Mouse (Mus musculus) MEL (cell line): ENCODE measurements around the gene Rpusd4. TPM values are rescaled to one million over a fixed set of nuclear protein-coding genes. Genes with fewer than 3 reads are reported as not detected.
A peak's percentile ranks its signal among the peaks of the same experiment; 100 is the strongest.

Experiments used
- DNase-seq: peaks from one replicate; pipeline ENCODE4 v3.0.0; 2011; ENCODE audit warnings: low read depth, low spot score
- H3K27ac ChIP-seq: 2 replicates; pipeline ENCODE4 v1.5.1; 2012; ENCODE audit warnings: low read depth, mild to moderate bottlenecking, control low read depth, low read length, moderate library complexity; ENCODE audit not compliant: control insufficient read depth
- H3K27me3 ChIP-seq, 2 experiments: fragments of 150-350 bp in 1 of 2; sonication (generic) in 1 of 2; 2 replicates each; pipeline ENCODE4 v1.6.1; 2012; ENCODE audit warnings: low read length in 2 of 2, mild to moderate bottlenecking in 2 of 2, improper control_type of control experiment in 1 of 2, moderate library complexity in 1 of 2; ENCODE audit not compliant: insufficient read depth in 2 of 2, control insufficient read depth in 1 of 2
- H3K36me3 ChIP-seq, 2 experiments: 2 replicates each; pipeline ENCODE4 v1.6.1; 2012 to 2014; ENCODE audit warnings: low read length in 2 of 2, improper control_type of control experiment in 1 of 2, inconsistent platforms in 1 of 2, mild to moderate bottlenecking in 1 of 2; ENCODE audit not compliant: insufficient read depth in 2 of 2, control insufficient read depth in 1 of 2
- H3K4me1 ChIP-seq, 2 experiments: fragments of 150-350 bp in 1 of 2; sonication (generic) in 1 of 2; 2 replicates each; pipeline ENCODE4 v1.6.1; 2012; ENCODE audit warnings: low read length in 2 of 2, improper control_type of control experiment in 1 of 2, mild to moderate bottlenecking in 1 of 2; ENCODE audit not compliant: insufficient read depth in 2 of 2, control insufficient read depth in 1 of 2
- H3K4me3 ChIP-seq, 2 experiments: fragments of 150-350 bp in 1 of 2; sonication (generic) in 1 of 2; 2 replicates each; pipeline ENCODE4 v1.5.1; 2012; ENCODE audit warnings: low read depth in 2 of 2, low read length in 2 of 2, mild to moderate bottlenecking in 2 of 2, moderate library complexity in 2 of 2, control low read depth in 1 of 2, improper control_type of control experiment in 1 of 2; ENCODE audit not compliant: control insufficient read depth in 1 of 2, insufficient read depth in 1 of 2
- H3K79me2 ChIP-seq: 2 replicates; pipeline ENCODE4 v1.6.1; 2012; ENCODE audit warnings: mild to moderate bottlenecking, low read length, moderate library complexity; ENCODE audit not compliant: control insufficient read depth, poor library complexity, insufficient read depth
- H3K9ac ChIP-seq: 2 replicates; pipeline ENCODE4 v1.6.1; 2012; ENCODE audit warnings: low read depth, mild to moderate bottlenecking, control low read depth, low read length, moderate library complexity; ENCODE audit not compliant: control insufficient read depth, poor library complexity, severe bottlenecking
- H3K9me3 ChIP-seq: fragments of 150-350 bp; sonication (generic); replicated peaks from 2 replicates; pipeline ENCODE4 v1.6.1; 2012; ENCODE audit warnings: mild to moderate bottlenecking, low read length, improper control_type of control experiment, moderate library complexity; ENCODE audit not compliant: insufficient read depth
- CTCF ChIP-seq, 3 experiments: IDR thresholded peaks in 2 of 3; conservative IDR thresholded peaks in 1 of 3; 2 replicates each; pipeline ENCODE4 v1.5.1; 2011 to 2012; ENCODE audit warnings: low read length in 3 of 3, low read depth in 2 of 3, mild to moderate bottlenecking in 2 of 3, improper control_type of control experiment in 1 of 3, inconsistent platforms in 1 of 3, mixed read lengths in 1 of 3, moderate library complexity in 1 of 3; ENCODE audit not compliant: control insufficient read depth in 1 of 3, insufficient read depth in 1 of 3, poor library complexity in 1 of 3, severe bottlenecking in 1 of 3
- ELF1 ChIP-seq: IDR thresholded peaks from 2 replicates; pipeline ENCODE4 v1.6.1; 2014; ENCODE audit warnings: low read depth, mild to moderate bottlenecking, inconsistent platforms, low read length, improper control_type of control experiment, moderate library complexity
- EP300 ChIP-seq, 2 experiments: IDR thresholded peaks; 2 replicates each; pipeline ENCODE4 v1.6.1; 2011; ENCODE audit warnings: improper control_type of control experiment in 2 of 2, low read length in 2 of 2, low read depth in 1 of 2, mild to moderate bottlenecking in 1 of 2
- ETS1 ChIP-seq: IDR thresholded peaks from 2 replicates; pipeline ENCODE4 v1.6.1; 2012; ENCODE audit warnings: low read depth, mild to moderate bottlenecking, inconsistent platforms, low read length, improper control_type of control experiment, moderate library complexity
- GABPA ChIP-seq: IDR thresholded peaks from 2 replicates; pipeline ENCODE4 v1.6.1; 2012; ENCODE audit warnings: low read depth, mild to moderate bottlenecking, inconsistent platforms, low read length, improper control_type of control experiment, moderate library complexity
- GATA1 ChIP-seq: IDR thresholded peaks from 2 replicates; pipeline ENCODE4 v1.6.1; 2011; ENCODE audit warnings: low read depth, low read length, improper control_type of control experiment
- JUND ChIP-seq: IDR thresholded peaks from 2 replicates; pipeline ENCODE4 v1.6.1; 2011; ENCODE audit warnings: low read depth, mild to moderate bottlenecking, improper control_type of control experiment, low read length
- MAZ ChIP-seq: IDR thresholded peaks from 2 replicates; pipeline ENCODE4 v1.6.1; 2012; ENCODE audit warnings: low read depth, mild to moderate bottlenecking, inconsistent platforms, low read length, improper control_type of control experiment
- MXI1 ChIP-seq: IDR thresholded peaks from 2 replicates; pipeline ENCODE4 v1.6.1; 2011; ENCODE audit warnings: mild to moderate bottlenecking, low read depth, low read length, improper control_type of control experiment
- MYB ChIP-seq: IDR thresholded peaks from 2 replicates; pipeline ENCODE4 v1.6.1; 2011; ENCODE audit warnings: mild to moderate bottlenecking, low read depth, low read length, improper control_type of control experiment
- MYC ChIP-seq: IDR thresholded peaks from 2 replicates; pipeline ENCODE4 v1.6.1; 2011; ENCODE audit warnings: low read depth, mild to moderate bottlenecking, low read length, improper control_type of control experiment, moderate library complexity
- NRF1 ChIP-seq: IDR thresholded peaks from 2 replicates; pipeline ENCODE4 v1.6.1; 2014; ENCODE audit warnings: low read depth, mild to moderate bottlenecking, inconsistent platforms, low read length, improper control_type of control experiment, moderate library complexity; ENCODE audit not compliant: poor library complexity, insufficient read depth, severe bottlenecking
- POLR2AphosphoS5 ChIP-seq: IDR thresholded peaks from 2 replicates; pipeline ENCODE4 v1.6.1; 2012; ENCODE audit warnings: low read depth, borderline replicate concordance, mild to moderate bottlenecking, inconsistent platforms, low read length, moderate library complexity, mixed read lengths
- RAD21 ChIP-seq: IDR thresholded peaks from 2 replicates; pipeline ENCODE4 v1.6.1; 2011; ENCODE audit warnings: mild to moderate bottlenecking, low read depth, low read length, improper control_type of control experiment
- SIN3A ChIP-seq: IDR thresholded peaks from 2 replicates; pipeline ENCODE4 v1.6.1; 2012; ENCODE audit warnings: low read length, improper control_type of control experiment, inconsistent platforms
- SMC3 ChIP-seq: IDR thresholded peaks from 2 replicates; pipeline ENCODE4 v1.6.1; 2011; ENCODE audit warnings: low read depth, low read length, improper control_type of control experiment
- TAL1 ChIP-seq: IDR thresholded peaks from 2 replicates; pipeline ENCODE4 v1.6.1; 2012; ENCODE audit warnings: mild to moderate bottlenecking, inconsistent platforms, low read length, moderate library complexity, mixed read lengths
- TCF12 ChIP-seq: IDR thresholded peaks from 2 replicates; pipeline ENCODE4 v1.6.1; 2014; ENCODE audit warnings: low read depth, mild to moderate bottlenecking, inconsistent platforms, low read length, improper control_type of control experiment, moderate library complexity
- USF2 ChIP-seq, 2 experiments: IDR thresholded peaks; 2 replicates each; pipeline ENCODE4 v1.6.1; 2011 to 2012; ENCODE audit warnings: improper control_type of control experiment in 2 of 2, low read length in 2 of 2, borderline replicate concordance in 1 of 2, inconsistent platforms in 1 of 2, low read depth in 1 of 2, mild to moderate bottlenecking in 1 of 2; ENCODE audit not compliant: insufficient read depth in 1 of 2
- ZNF384 ChIP-seq: IDR thresholded peaks from 2 replicates; pipeline ENCODE4 v1.6.1; 2012; ENCODE audit warnings: low read depth, mild to moderate bottlenecking, inconsistent platforms, low read length, improper control_type of control experiment
- polyA plus RNA-seq, 2 experiments: library from polyadenylated mRNA; stranded (reverse) in 1 of 2; unstranded in 1 of 2; fragments of >175 nt in 1 of 2; fragments of >200 nt in 1 of 2; gene quantifications; 2 replicates each; pipeline versions ENCODE4 v1.2.1 to v1.2.4; 2012; ENCODE audit warnings: low replicate concordance in 2 of 2, low read depth in 1 of 2; ENCODE audit not compliant: insufficient read length in 2 of 2, insufficient read depth in 1 of 2, missing spikeins in 1 of 2
- total RNA-seq: library from RNA; depleted of rRNA; stranded (reverse); fragments of 300-350 nt; gene quantifications from 2 replicates; pipeline ENCODE4 v1.2.3, GENCODE M21; 2012

Gene Rpusd4
- total and polyA plus RNA-seq, 3 experiments = 36.3 to 40.9 TPM; not detected in 1

- TF ChIP-seq ETS1 (peak; percentile 70), ZNF384 (peak; percentile 51), POLR2AphosphoS5 (no peak), MXI1 (peak; percentile 17; the same call in 1 of the 2 replicates)
Observed at GRCm38 (mm10) chr9:35262418-35262817, 5.2 kb upstream of the Rpusd4 start (continued).

- Histone ChIP-seq H3K9me3 (no peaks in the 10 kb centered on the region), H3K4me1 (peaks cover 20 to 30% of the 10 kb centered on the region in 2 experiments), H3K9ac (peak overlapping the region; percentile 26; the same call in 1 of the 2 replicates), H3K27me3 (no peaks in the 10 kb centered on the region), H3K79me2 (peaks cover 20% of the 10 kb centered on the region), H3K27ac (peak overlapping the region; percentile 67), H3K4me3 (no peak overlapping the region), H3K36me3 (peaks cover 0 to 48% of the 10 kb centered on the region in 2 experiments; a peak in 2 of 4 replicates)
- peak; percentile 45 for DNase-seq
- TF ChIP-seq ETS1 (0 out of 2 replicates have a peak, but pooled peaks have one; percentile 40), JUND (no peak), MXI1 (0 out of 2 replicates have a peak, but pooled peaks have one; percentile 12)
Observed at GRCm38 (mm10) chr9:35263431-35263830, 4.2 kb upstream of the Rpusd4 start.

- no peak overlapping the region; the same call in 1 of the 2 replicates for H3K27ac ChIP-seq
Observed at GRCm38 (mm10) chr9:35264509-35264908, 3.2 kb upstream of the Rpusd4 start.

More at GRCm38 (mm10) chr9:35264509-35264908, 3.2 kb upstream of the Rpusd4 start:
- DNase-seq = peak; percentile 45
- Histone ChIP-seq H3K9me3 (no peaks in the 10 kb centered on the region), H3K79me2 (peaks cover 25% of the 10 kb centered on the region), H3K36me3 (peaks cover 0 to 58% of the 10 kb centered on the region in 2 experiments; a peak in 3 of 4 replicates), H3K27me3 (no peaks in the 10 kb centered on the region)
- TF ChIP-seq CTCF (IDR thresholded peaks at IDR 0.05 in 2 of 3, conservative IDR thresholded peaks at IDR 0.05 in 1 of 3; ENCODE audit: control insufficient read depth in 1 of 3, insufficient read depth in 1 of 3, low read depth in 2 of 3, low read length in 3 of 3, poor library complexity in 1 of 3, severe bottlenecking in 1 of 3) (no peak), NRF1 (no peak), RAD21 (no peak), MYC (no peak), MXI1 (no peak), TAL1 (peak; percentile 47), EP300 (IDR thresholded peaks at IDR 0.05; ENCODE audit: low read depth in 1 of 2, low read length in 2 of 2) (peak in 1 of 2 experiments; percentile 21; a peak in 1 of 4 replicates), ELF1 (no peak), ZNF384 (0 out of 2 replicates have a peak, but pooled peaks have one; percentile 47), MYB (no peak), TCF12 (no peak), MAZ (no peak), GABPA (no peak), SIN3A (no peak), SMC3 (no peak), USF2 (IDR thresholded peaks at IDR 0.05; ENCODE audit: borderline replicate concordance in 1 of 2, insufficient read depth in 1 of 2, low read depth in 1 of 2, low read length in 2 of 2) (no peak), GATA1 (peak; percentile 64)
- TF ChIP-seq, all 39 proteins: peak for 4
- H3K4me1 ChIP-seq = peaks cover 22 to 38% of the 10 kb centered on the region in 2 experiments
- H3K4me3 ChIP-seq = no peak overlapping the region
- no peak overlapping the region for H3K9ac ChIP-seq
